Mouse (Mus musculus) cortical plate, adult 2 months (tissue): ENCODE data around the gene Lcp2. TPM values are rescaled to one million over a fixed set of nuclear protein-coding genes. Genes with fewer than 3 reads are reported as not detected.

Source experiments
- H3K27ac ChIP-seq: fragments of 200-500 bp; 2 replicates; pipeline ENCODE4 v1.5.1; 2012; ENCODE audit warnings: low read length, control low read depth, inconsistent platforms; ENCODE audit not compliant: insufficient read depth
- H3K4me1 ChIP-seq: fragments of 200-500 bp; 2 replicates; pipeline ENCODE4 v1.6.1; 2011; ENCODE audit warnings: low read length; ENCODE audit not compliant: control insufficient read depth, insufficient read depth
- H3K4me3 ChIP-seq: fragments of 200-500 bp; 2 replicates; pipeline ENCODE4 v1.5.1; 2011; ENCODE audit warnings: mild to moderate bottlenecking, low read length, control low read depth; ENCODE audit not compliant: insufficient read depth
- CTCF ChIP-seq: fragments of 200-500 bp; IDR thresholded peaks from 2 replicates; pipeline ENCODE4 v1.5.1; 2011; ENCODE audit warnings: mild to moderate bottlenecking, control low read depth, low read length; ENCODE audit not compliant: insufficient read depth; ENCODE audit errors: extremely low read depth
- POLR2A ChIP-seq: fragments of 200-500 bp; IDR thresholded peaks from 2 replicates; pipeline ENCODE4 v1.6.1; 2011; ENCODE audit warnings: mild to moderate bottlenecking, low read length, control low read depth; ENCODE audit not compliant: insufficient read depth; ENCODE audit errors: extremely low read depth
- polyA plus RNA-seq: library from polyadenylated mRNA; depleted of rRNA; stranded (reverse); fragments of >200 nt; gene quantifications from 2 replicates; pipeline ENCODE4 v1.2.3, GENCODE M21; 2012; rRNA removed

The Lcp2 gene
- 3.1 and 3.5 TPM in 2 replicates for polyA plus RNA-seq

- 0 out of 2 replicates have a peak within 1 kb of the TSS, but pooled peaks have one; percentile 30 for H3K27ac ChIP-seq
- no peaks in the 10 kb centered on the region for H3K4me1 ChIP-seq
- no peak for TF ChIP-seq CTCF
- no peak for TF ChIP-seq POLR2A
- peak within 1 kb of the TSS; percentile 7; the same call in 1 of the 2 replicates for H3K4me3 ChIP-seq
These were observed at the start of gene Lcp2 for GRCm38 (mm10) chr11:34046767-34047541. TSS of gene Lcp2 (plus strand) at chr11:34046920.

- Histone ChIP-seq H3K4me3 (no peak overlapping the region), H3K27ac (no peak overlapping the region), H3K4me1 (no peaks in the 10 kb centered on the region)
- no peak for TF ChIP-seq CTCF
- TF ChIP-seq POLR2A, result no peak
These were observed 48.5 kb upstream of the Lcp2 start for GRCm38 (mm10) chr11:33998244-33998643.

GRCm38 (mm10) chr11:34000416-34000815, 46.3 kb upstream of the Lcp2 start:
- Histone ChIP-seq H3K4me1 (no peaks in the 10 kb centered on the region), H3K27ac (no peak overlapping the region), H3K4me3 (no peak overlapping the region)
- no peak for TF ChIP-seq POLR2A
- no peak for TF ChIP-seq CTCF

DNA sequence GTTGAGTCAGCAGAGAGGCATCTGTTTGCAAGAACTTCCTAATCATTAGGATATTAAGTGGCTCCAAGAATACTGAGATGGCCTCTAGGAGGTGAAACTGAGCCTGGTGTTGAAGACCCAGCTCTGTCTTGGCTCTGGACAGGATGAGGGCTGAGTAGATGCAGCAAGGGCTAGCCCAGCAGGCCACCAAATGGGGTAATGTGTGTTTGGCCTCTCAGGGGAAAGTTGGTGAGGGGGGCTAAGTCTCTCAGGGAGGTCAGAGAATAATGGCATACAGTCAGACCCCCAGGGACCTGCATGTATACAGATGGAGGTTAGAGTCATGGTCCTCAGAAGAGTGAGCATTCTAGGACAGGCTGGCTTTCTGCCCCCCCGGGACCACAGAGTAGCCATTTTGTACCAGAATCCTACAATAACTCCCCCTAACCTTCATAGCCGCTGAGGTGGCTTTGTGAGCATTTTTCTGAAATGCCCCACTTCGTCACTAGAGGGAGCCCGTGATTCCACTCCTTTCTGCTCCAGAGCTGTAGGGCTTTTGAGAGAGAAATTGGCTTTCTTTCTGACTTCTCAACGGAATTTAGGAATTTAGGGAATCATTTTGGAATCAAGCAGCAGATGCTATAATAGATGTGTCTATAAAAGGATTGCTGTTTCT, 44.7 kb upstream of the Lcp2 start:
- Histone ChIP-seq H3K4me1 (no peaks in the 10 kb centered on the region), H3K27ac (no peak overlapping the region), H3K4me3 (no peak overlapping the region)
- TF ChIP-seq POLR2A (no peak), CTCF (peak; percentile 80)

- no peaks in the 10 kb centered on the region for H3K4me1 ChIP-seq
- no peak overlapping the region for H3K27ac ChIP-seq
- H3K4me3 ChIP-seq, result no peak overlapping the region
- TF ChIP-seq CTCF (no peak), POLR2A (no peak)
These were observed 44.1 kb upstream of the Lcp2 start for GRCm38 (mm10) chr11:34002593-34002965.

GRCm38 (mm10) chr11:34007616-34008015, 39.1 kb upstream of the Lcp2 start:
- Histone ChIP-seq H3K4me3 (no peak overlapping the region), H3K4me1 (no peaks in the 10 kb centered on the region), H3K27ac (no peak overlapping the region)
- no peak for TF ChIP-seq CTCF

- Histone ChIP-seq H3K27ac (no peak overlapping the region), H3K4me1 (no peaks in the 10 kb centered on the region), H3K4me3 (no peak overlapping the region)
- TF ChIP-seq CTCF (no peak), POLR2A (no peak)
These were observed 38.5 kb upstream of the Lcp2 start for GRCm38 (mm10) chr11:34008214-34008613.

- Histone ChIP-seq H3K4me3 (no peak overlapping the region), H3K27ac (no peak overlapping the region), H3K4me1 (no peaks in the 10 kb centered on the region)
- TF ChIP-seq CTCF (peak; percentile 75), POLR2A (no peak)
These were observed 38.0 kb upstream of the Lcp2 start for GRCm38 (mm10) chr11:34008702-34009101.

- Histone ChIP-seq H3K4me1 (no peaks in the 10 kb centered on the region), H3K4me3 (no peak overlapping the region), H3K27ac (no peak overlapping the region)
- TF ChIP-seq POLR2A (no peak), CTCF (no peak)
These were observed 37.2 kb upstream of the Lcp2 start for GRCm38 (mm10) chr11:34009316-34010087.
